Mouse (Mus musculus) urinary bladder, adult 2 months (tissue): ENCODE results near the gene Irf9. TPM values are rescaled to one million over a fixed set of nuclear protein-coding genes. Genes with fewer than 3 reads are reported as not detected.

ENCODE experiments used
- polyA plus RNA-seq: library from polyadenylated mRNA; depleted of rRNA; stranded (reverse); fragments of >200 nt; gene quantifications from 2 replicates; pipeline ENCODE4 v1.2.3, GENCODE M21; 2012; rRNA removed

Irf9 gene
- polyA plus RNA-seq, 1 experiment = 29.5 TPM

Other genes with a start within 250 kb of the Irf9 start
- 38.9 and 44.7 TPM in 2 replicates for gene Dhrs4, start 124.8 kb upstream of the Irf9 start, polyA plus RNA-seq
- 2.5 and 2.6 TPM in 2 replicates for gene Carmil3, start 112.9 kb upstream of the Irf9 start, polyA plus RNA-seq
- 2.5 and 3.0 TPM in 2 replicates for gene Cpne6, start 93.1 kb upstream of the Irf9 start, polyA plus RNA-seq
- not detected in 2 replicates for gene Nrl, start 78.6 kb upstream of the Irf9 start, polyA plus RNA-seq
- 44.7 and 52.2 TPM in 2 replicates for gene Pck2, start 63.3 kb upstream of the Irf9 start, polyA plus RNA-seq
- 87.0 and 88.2 TPM in 2 replicates for gene Dcaf11, start 43.6 kb upstream of the Irf9 start, polyA plus RNA-seq
- gene A730061H03Rik, start 43.2 kb upstream of the Irf9 start, polyA plus RNA-seq = 0.55 and 1.1 TPM in 2 replicates
- 0.25 TPM in 1 of 2 replicates, not detected in the other for gene Fitm1, start 28.0 kb upstream of the Irf9 start, polyA plus RNA-seq
- gene Psme1, start 25.4 kb upstream of the Irf9 start, polyA plus RNA-seq = 136 and 167 TPM in 2 replicates
- 19.3 and 21.2 TPM in 2 replicates for gene Emc9, start 18.3 kb upstream of the Irf9 start, polyA plus RNA-seq
- 134 and 144 TPM in 2 replicates for gene Psme2, start 12.5 kb upstream of the Irf9 start, polyA plus RNA-seq
- 15.7 and 20.4 TPM in 2 replicates for gene Rnf31, start 11.9 kb upstream of the Irf9 start, polyA plus RNA-seq
- 2.8 and 3.3 TPM in 2 replicates for gene Rec8, start 14.5 kb downstream of the Irf9 start, polyA plus RNA-seq
- gene Ipo4, start 32.4 kb downstream of the Irf9 start, polyA plus RNA-seq = 79.9 and 83.8 TPM in 2 replicates
- gene Gm49378, start 34.3 kb downstream of the Irf9 start, polyA plus RNA-seq = 0.89 and 1.7 TPM in 2 replicates
- gene Tm9sf1, start 40.2 kb downstream of the Irf9 start, polyA plus RNA-seq = 46.6 and 47.0 TPM in 2 replicates
- 1.1 and 1.4 TPM in 2 replicates for gene Tssk4, start 46.6 kb downstream of the Irf9 start, polyA plus RNA-seq
- gene Mdp1, start 56.9 kb downstream of the Irf9 start, polyA plus RNA-seq = 37.0 and 42.4 TPM in 2 replicates
- 28.1 and 32.9 TPM in 2 replicates for gene Gmpr2, start 68.4 kb downstream of the Irf9 start, polyA plus RNA-seq
- 250 and 278 TPM in 2 replicates for gene Nedd8, start 68.6 kb downstream of the Irf9 start, polyA plus RNA-seq
- gene Tinf2, start 78.2 kb downstream of the Irf9 start, polyA plus RNA-seq = 19.2 and 22.9 TPM in 2 replicates
- 1.1 and 1.4 TPM in 2 replicates for gene Tgm1, start 110.4 kb downstream of the Irf9 start, polyA plus RNA-seq
- 25.9 and 34.6 TPM in 2 replicates for gene Rabggta, start 118.7 kb downstream of the Irf9 start, polyA plus RNA-seq
- gene Dhrs1, start 142.1 kb downstream of the Irf9 start, polyA plus RNA-seq = 75.5 and 83.1 TPM in 2 replicates
- 13.8 TPM in 2 replicates for gene Nop9, start 142.1 kb downstream of the Irf9 start, polyA plus RNA-seq
- gene Cideb, start 154.9 kb downstream of the Irf9 start, polyA plus RNA-seq = 0.18 and 0.25 TPM in 2 replicates
- gene Ltb4r2, start 157.9 kb downstream of the Irf9 start, polyA plus RNA-seq = 0.06 TPM in 2 replicates
- gene Ltb4r1, start 162.4 kb downstream of the Irf9 start, polyA plus RNA-seq = 1.6 and 1.7 TPM in 2 replicates
- gene Adcy4, start 180.5 kb downstream of the Irf9 start, polyA plus RNA-seq = 7.2 and 9.4 TPM in 2 replicates
- 7.0 and 8.9 TPM in 2 replicates for gene Ripk3, start 185.3 kb downstream of the Irf9 start, polyA plus RNA-seq
- gene Nfatc4, start 219.6 kb downstream of the Irf9 start, polyA plus RNA-seq = 37.9 and 44.3 TPM in 2 replicates